Mouse (Mus musculus): Measurements from ENCODE around the gene Chd4.

- TF ChIP-seq POLR2A (IDR thresholded peaks at IDR 0.05; ENCODE audit: insufficient read depth, low read depth, low read length) (no peak), EP300 (IDR thresholded peaks at IDR 0.05; ENCODE audit: insufficient read depth, low read depth, low read length) (no peak), CTCF (IDR thresholded peaks at IDR 0.05) (no peak)
These were observed 44.0 kb downstream of the Chd4 start for GRCm38 (mm10) chr6:125139747-125140146.

Data from heart, adult 2 months (tissue).